Mouse (Mus musculus): ENCODE measurements around the gene Tcf12.

The Tcf12 gene

DNA sequence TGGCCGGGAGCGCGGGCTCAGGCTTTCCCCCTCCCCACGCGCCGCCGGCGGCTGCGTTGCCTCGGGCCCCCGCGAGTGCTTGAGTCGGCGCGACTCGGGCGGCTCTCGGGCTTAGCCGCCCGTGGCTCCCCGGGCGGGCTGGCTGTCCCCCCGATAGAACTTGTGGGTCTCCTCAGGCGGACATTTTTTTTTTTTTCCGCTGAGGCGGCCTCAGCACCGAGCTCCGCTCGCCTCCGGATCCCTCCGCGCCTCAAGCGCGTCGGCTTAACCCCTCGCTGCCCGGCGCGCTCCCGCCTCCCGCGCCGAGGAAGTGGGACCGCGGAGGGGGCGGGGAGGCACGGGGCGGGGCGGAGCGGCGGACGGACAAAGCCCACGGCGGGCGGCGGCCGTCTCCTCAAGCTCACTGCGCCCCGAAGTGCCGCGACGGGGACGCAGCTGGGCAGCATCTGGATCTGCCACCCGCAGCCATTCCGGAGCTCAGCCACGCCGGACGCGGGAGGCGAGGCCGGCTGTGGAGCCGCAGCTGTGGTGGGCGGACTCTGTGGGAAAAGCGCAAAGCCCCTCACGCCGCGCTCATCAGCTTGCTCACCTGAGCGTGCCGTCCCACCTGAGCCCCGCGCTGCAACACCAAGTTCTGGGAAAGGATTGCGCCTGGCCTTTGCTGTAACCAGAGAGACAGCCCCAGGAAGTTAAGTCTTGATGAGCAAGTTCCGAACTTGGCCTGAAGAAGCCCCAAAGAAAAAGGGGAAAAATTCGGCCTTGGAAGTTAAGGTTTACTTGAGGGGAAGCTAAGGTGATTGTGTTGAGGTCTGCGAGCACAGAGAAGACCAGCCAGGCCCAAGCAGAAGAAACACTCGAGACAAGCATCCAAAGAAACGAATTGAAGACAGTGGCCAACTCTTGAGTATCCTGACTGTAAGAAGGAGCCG is at the start of gene Tcf12:
Tcf12 (minus strand) TSS at position 250 of the 929 bp plus-strand sequence.
- peak; percentile 92 for DNase-seq

DNA sequence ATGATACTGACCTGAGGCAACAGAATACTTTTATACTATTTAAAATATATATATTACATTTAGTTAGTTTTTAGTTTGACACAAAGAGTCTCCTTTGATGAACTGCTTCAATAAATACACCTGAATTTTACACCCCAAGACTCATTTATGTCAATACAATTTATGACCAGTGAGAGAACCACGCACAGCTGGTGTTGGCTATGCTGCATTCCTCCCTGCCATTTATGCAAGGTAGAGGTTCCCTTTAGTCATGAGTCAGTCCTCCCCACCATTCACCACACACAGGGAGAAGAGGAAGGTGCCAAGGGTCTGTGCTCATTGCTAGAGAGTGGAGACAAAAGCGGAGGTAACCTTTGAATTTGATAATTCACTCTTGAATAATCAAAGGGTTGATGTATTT is 46.7 kb upstream of the Tcf12 start:
- no peak for DNase-seq

DNA sequence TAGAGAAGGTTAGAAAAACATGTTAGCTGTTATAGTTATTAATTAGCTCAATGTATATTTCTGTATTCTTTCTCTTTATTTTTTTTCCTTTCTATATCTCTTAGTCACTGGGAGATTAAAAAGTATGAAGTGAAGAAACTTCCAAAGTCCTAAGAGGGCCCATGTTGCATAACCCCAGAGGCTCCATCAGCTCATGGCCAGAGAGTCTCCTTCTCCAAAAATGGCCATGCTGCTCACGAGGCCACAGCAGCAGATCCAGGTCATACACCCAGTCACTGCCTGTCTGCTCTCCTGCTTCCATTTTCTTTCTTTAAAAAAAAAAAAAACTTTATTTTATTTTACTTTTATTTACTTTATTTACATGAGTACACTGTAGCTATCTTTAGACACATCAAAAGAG is 45.4 kb upstream of the Tcf12 start:
- DNase-seq, result no peak

DNA sequence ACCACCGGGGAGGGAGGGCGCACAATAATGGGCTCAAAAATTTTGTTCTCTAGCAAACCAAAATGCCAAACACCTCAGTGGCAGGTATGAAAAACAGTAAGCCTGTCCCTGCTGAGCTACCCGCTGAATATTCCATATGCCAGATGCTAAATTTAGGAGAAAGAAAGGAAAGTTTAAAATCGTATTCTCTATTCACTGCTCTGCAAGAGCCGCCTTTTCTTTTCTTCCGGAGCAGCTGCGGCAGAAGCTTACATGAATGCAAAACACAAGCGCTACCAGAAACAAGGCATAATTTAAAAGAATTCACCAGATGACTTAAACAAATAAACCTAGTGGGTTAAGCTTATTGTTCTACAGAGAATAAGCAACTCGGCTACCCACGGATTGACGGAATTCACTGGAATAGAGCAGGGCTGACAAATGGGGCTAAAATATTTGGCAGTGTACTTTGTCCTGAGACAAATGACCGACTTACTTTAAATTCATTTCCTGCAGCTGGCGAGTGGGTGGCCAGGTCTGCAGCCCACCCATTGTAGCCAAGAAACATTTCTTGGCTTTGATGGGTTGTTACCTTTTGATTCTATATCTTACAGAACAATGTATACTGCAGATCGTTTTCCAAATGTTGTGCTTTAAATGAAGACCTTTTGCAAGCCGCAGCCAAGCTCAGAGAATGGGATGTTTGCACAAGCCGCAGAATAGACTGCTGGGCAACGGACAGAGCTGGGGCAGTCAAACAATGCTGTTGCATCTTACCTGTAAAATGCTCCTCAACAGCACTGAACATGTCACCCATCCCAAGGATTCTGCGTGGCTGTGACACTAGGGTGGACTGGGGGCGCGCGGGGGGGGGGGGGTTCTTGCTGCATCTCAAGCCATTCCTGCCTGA is 43.8 kb upstream of the Tcf12 start:
- DNase-seq, result peak; percentile 27

GRCm38 (mm10) chr9:72144148-72144547 is 32.5 kb upstream of the Tcf12 start:
- no peak for DNase-seq

GRCm38 (mm10) chr9:72137899-72138298 is 26.2 kb upstream of the Tcf12 start:
- DNase-seq, result peak; percentile 25

DNA sequence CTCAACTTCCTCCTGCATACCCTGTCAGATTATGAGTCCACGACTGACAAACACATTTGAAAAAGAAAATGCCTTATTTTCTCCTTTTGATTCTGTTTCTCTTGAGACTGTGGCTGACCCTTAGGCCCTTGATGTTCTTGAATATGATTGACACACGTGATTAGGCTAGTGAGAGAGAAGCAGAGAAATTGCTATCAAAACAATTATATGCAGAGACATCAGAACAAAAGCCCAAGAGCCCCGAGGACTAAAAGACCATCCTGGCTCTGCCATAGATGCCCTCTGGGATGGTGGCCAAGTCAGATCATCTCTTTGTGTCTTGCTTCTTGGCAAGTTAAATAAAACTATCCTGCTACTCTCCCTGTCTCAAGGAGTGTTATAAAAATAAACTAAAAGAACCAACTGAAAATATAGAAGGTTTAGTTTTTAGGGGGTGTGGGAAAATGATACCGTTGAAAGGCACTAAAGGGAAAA is 22.1 kb upstream of the Tcf12 start:
- DNase-seq, result no peak

- DNase-seq, result peak; percentile 92
These were observed 21.6 kb upstream of the Tcf12 start for GRCm38 (mm10) chr9:72133089-72133771.

DNA sequence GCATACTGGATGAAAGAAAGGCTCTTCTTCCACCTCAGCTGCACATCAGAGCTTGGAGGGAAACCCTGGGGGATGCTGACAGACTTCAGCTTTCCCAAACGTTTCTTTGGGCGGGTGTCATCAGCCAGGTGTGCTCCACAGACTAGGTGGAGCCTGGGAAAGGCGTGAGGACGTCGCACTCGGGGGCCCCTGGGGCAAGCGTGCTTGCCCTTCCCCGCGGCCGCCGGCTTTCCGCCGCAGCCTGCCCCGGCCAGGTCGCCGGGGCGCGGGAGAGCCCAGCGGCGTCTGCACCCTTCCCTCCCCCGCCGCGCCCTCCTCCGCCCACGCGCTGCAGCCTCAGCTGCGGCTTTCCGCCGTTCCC is 21.0 kb upstream of the Tcf12 start:
- no peak for DNase-seq

DNA sequence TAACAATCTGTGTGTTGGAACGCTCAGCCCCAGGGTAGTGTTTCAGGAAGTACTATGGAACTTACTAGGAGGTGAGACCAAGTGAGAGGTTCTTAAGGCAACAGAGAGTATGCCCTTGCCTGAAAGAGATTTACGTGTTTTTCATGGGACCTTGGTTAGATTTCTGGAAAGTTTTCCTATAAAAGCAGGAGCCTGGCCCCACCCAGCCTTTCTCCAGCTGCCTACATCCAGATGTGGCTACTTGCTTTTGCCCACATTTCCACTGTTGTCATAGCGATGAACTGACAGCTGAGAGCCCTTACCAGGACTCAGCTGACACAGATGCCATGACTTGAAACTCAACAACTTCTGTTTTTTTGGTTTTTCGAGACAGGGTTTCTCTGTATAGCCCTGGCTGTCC is 18.2 kb upstream of the Tcf12 start:
- no peak for DNase-seq

DNA sequence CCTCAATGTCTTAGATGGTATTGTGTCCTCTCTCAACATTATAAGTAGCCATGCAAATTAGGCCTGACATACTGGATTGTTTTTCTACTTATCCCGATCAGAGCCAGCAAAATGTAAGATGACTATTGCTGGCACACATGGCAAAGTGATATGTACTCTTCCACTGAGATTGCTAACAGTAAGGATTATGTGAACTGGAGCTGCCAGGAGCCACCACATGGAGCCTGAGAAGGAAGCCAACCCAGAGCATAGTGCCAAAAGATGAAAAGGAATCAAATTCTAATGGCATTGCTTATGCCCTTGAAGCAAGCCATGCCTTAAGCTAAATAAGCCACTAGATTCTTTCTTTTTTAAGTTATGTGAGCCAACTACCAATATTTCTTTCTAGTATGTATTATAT is 13.8 kb upstream of the Tcf12 start:
- DNase-seq, result no peak

DNA sequence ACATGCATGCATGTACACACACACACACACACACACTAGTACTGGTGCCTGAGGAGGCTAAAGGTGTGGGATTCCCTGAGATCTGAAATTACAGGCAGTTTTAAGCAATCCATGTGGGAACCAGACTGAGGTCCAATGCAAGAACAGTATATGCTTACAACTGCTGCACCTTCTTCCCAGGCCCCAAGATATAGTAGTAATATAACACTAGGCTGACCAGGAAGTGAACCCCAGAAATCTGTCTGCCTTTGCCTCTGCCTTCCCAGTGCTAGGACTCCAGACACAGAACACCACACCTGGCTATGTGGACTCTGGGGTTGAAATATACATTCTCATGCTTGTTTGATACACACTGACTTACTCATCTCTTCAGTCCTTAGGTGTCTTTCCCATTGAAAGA is 6.8 kb upstream of the Tcf12 start:
- no peak for DNase-seq

- DNase-seq, result peak; percentile 79
These were observed 558 bp downstream of the Tcf12 start for GRCm38 (mm10) chr9:72111004-72111621.

- no peak for DNase-seq
These were observed 1.1 kb downstream of the Tcf12 start for GRCm38 (mm10) chr9:72110627-72111003.

GRCm38 (mm10) chr9:72103471-72103870 is 8.2 kb downstream of the Tcf12 start:
- no peak for DNase-seq

GRCm38 (mm10) chr9:72099945-72100685 is 11.6 kb downstream of the Tcf12 start:
- DNase-seq, result peak; percentile 38

DNA sequence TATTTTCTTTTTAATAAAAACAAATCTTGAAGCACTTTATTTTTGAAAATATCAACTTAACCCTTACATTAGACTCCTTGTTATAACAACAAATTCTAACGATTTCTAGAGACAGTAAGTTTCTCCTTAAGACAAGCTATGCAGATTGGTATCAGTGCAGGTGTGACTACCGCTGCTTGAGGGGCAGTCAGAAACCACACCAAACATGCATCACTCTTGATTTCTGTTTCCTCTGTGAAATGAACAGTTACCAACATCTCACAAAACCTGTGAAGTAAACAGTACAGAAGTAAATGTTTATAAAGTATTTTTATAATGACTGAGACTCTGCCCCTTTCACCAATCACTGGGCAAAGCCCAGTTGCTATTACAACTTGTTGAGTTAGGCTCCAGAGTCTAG is 13.6 kb downstream of the Tcf12 start:
- peak; percentile 47 for DNase-seq

- peak; percentile 37 for DNase-seq
These were observed 14.6 kb downstream of the Tcf12 start for GRCm38 (mm10) chr9:72097083-72097482.

DNA sequence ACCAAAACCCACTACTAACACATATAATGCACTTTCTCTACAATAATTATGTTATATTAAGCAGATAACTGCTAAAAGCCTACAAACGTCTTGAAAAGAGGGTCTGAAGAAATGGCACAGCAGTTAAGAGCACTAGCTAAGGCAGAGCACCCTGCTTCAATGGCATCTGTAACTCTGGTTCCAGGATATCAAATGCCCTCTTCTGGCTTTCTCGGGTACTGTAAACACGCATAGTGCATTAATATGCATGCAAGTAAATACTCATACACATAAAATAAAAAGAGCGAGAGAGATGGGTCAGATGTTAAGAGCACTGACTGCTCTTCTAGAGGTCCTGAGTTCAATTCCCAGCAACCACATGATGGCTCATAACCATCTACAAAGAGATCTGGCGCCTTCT is 17.0 kb downstream of the Tcf12 start:
- no peak for DNase-seq

- DNase-seq, result no peak
These were observed 19.5 kb downstream of the Tcf12 start for GRCm38 (mm10) chr9:72092191-72092590.

GRCm38 (mm10) chr9:72088893-72089611 is 22.6 kb downstream of the Tcf12 start:
- no peak for DNase-seq

All from thymus, postnatal 4 days (tissue).